12 mouse cellular contexts compared by ENCODE assay signal in the genomic region with DNA sequence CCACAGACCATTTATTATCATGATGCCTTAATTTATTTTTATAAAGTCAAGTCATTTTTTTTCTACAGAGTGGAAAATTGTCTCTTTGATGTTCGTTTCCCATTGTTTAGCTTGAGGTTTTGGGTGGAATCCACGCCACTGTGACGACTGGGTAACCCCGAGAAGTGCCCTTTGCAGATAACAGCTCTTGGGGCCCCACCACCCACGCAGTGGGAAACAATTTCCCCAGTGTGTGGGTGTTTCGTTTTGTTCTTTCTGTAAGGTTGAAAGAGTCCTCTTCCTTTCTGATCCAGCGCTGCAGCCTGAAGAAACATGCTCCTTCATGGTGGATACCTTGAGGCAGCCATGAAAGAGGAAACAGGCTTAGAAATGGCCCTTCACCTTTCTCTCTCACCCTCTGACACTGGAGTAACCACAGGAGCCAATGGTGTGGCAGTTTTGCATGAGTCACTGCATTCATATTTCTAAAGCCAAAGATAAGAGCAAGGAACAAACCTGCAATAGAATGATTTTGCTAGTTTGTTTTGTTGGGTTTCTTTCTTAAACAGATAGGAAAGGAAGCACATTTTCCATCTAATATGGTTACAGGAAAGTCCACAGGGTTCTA.
A peak's percentile ranks its signal among the peaks of the same experiment; 100 is the strongest.
DNase-seq lines count a peak whose midpoint lies in the region; ATAC-seq lines count a peak whose summit lies in the region.
"Had no signal": no experiment of that assay in that cellular context is flagged by ENCODE, and none has a peak within 500 bp of the region (broad histone marks: within the 10 kb centered on the region; RNA-seq: fewer than 3 reads in every experiment).

No protein-coding gene starts in this region.

- peak; percentile 75 for ATAC-seq in megakaryocyte progenitor cell, adult 5-6 weeks (replicated peaks; ENCODE audit: poor library complexity)
- ATAC-seq: forebrain, embryonic 14.5 days; hindbrain, postnatal 0 days had no signal

- DNase-seq in adrenal gland, adult 2 months, result peak; percentile 19
- DNase-seq in adrenal gland, postnatal 14 days, result no peak
- DNase-seq in MEL-GATA-1-ER (ENCODE audit: extremely low read depth, low read depth), result peak; percentile 48
- peak; percentile 52 to 63 for DNase-seq in thymus, postnatal 10 days (ENCODE audit: low spot score in 2 of 2)
- DNase-seq in layer of hippocampus, adult 9-10 months (ENCODE audit: low spot score), result no peak
- DNase-seq in right cerebral cortex, postnatal 25 days, result no peak
- no peak for DNase-seq in urinary bladder, postnatal 4 days (ENCODE audit: low spot score in 2 of 2)
- DNase-seq: heart, adult 2 months; lung, adult 2 months had no signal

Comparison
In these comparisons a context has a peak if more than half of its experiments do, and no peak if none do; other contexts are left out.
1. DNase-seq: peak in adrenal gland, adult 2 months (single experiment), MEL-GATA-1-ER (single experiment) and thymus, postnatal 10 days (2 of 2); none in adrenal gland, postnatal 14 days (single experiment), layer of hippocampus, adult 9-10 months (single experiment), right cerebral cortex, postnatal 25 days (single experiment) and urinary bladder, postnatal 4 days (0 of 2).